Mouse (Mus musculus): ENCODE results near the gene Btbd1. TPM values are rescaled to one million over a fixed set of nuclear protein-coding genes. Genes with fewer than 3 reads are reported as not detected.
A peak's percentile ranks its signal among the peaks of the same experiment; 100 is the strongest.

Btbd1 gene
- polyA plus RNA-seq, 1 experiment from 2014 or later, result 16.6 TPM

DNA sequence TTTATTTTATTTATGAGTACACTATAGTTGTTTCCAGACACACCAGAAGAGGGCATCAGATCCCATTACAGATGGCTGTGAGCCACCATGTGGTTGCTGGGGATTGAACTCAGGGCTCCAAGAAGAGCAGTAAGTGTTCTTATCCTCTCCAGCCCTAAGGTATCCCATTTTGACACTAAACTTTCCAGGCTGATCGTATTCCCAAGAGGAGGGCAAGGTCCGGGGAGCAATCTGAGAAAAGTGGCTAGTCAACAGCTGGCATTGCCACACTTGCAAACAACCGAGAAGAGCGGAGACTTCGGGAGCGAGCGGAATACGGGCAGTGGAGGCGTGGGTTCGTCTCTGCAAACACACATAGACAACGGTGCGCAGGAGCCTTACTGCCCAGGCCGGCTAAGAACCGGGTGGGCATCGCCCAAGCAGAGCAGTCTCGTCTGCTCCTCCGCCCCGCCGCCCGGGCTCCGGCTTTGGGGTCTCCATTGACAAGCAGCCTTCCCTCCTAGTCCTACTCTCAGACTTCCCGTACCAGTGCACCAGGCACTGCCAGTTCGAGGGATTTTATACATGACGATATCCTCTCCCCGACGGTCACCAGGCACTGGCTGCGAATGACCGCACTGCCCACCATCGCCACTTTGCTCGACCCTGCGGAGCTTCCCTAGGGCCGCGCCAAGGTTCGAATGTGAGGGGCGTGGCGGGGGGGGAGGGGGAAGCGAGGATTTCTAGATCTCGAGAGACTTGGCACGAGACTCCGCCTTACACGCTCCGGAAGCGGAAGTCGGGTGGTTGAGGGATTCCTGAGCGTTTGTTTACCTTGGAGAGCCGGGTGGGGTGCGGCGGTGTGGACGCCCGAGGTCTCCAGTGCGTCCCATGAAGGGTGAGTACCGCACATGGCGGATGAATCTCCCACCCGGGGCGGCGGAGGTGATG, 66.8 kb downstream of the Btbd1 start, which contains the start of gene Ramac:
Gene Ramac (plus strand): TSS at position 746 of the 930 bp plus-strand sequence.
- H3K27ac ChIP-seq (ENCODE audit: low read depth), result peak within 1 kb of the TSS; percentile 92
- peak; percentile 96 for ATAC-seq
- peak within 1 kb of the TSS; percentile 99 for H3K4me2 ChIP-seq (ENCODE audit: low read depth, low read length)
- H3K27me3 ChIP-seq (ENCODE audit: insufficient read depth, low read length), result no peaks in the 10 kb centered on the region
- no peaks in the 10 kb centered on the region for H3K36me3 ChIP-seq (replicated peaks; ENCODE audit: insufficient read depth, low read length)
- no peaks in the 10 kb centered on the region for H3K9me3 ChIP-seq (ENCODE audit: low read length)
- peak within 1 kb of the TSS; percentile 95 for H3K4me3 ChIP-seq (ENCODE audit: low read depth, low read length)
- H3K9ac ChIP-seq (replicated peaks), result peak within 1 kb of the TSS; percentile 98
- under 1% methylated on average over 55 of the region's 56 CpGs for WGBS (ENCODE audit: insufficient replicate concordance)
- TF ChIP-seq CTCF (IDR thresholded peaks at IDR 0.05; ENCODE audit: low read depth), result peak; percentile 42
- TF ChIP-seq EP300 (IDR thresholded peaks at IDR 0.05; ENCODE audit: low read depth), result peak; percentile 72; the same call in 1 of the 2 replicates
- peak; percentile 96 for DNase-seq
- peaks cover 15% of the 10 kb centered on the region for H3K4me1 ChIP-seq (ENCODE audit: insufficient read depth)

- H3K4me3 ChIP-seq (ENCODE audit: low read depth, low read length), result no peak overlapping the region
- 71% methylated on average over 3 of the region's 3 CpGs for WGBS (ENCODE audit: insufficient replicate concordance)
- H3K4me1 ChIP-seq (ENCODE audit: insufficient read depth), result no peaks in the 10 kb centered on the region
- no peaks in the 10 kb centered on the region for H3K36me3 ChIP-seq (replicated peaks; ENCODE audit: insufficient read depth, low read length)
- ATAC-seq (no peak), DNase-seq (no peak)
- no peak overlapping the region for H3K9ac ChIP-seq (replicated peaks)
- H3K27me3 ChIP-seq (ENCODE audit: insufficient read depth, low read length), result no peaks in the 10 kb centered on the region
- no peak overlapping the region for H3K4me2 ChIP-seq (ENCODE audit: low read depth, low read length)
- TF ChIP-seq EP300 (IDR thresholded peaks at IDR 0.05; ENCODE audit: low read depth), result no peak
- no peak for TF ChIP-seq CTCF (IDR thresholded peaks at IDR 0.05; ENCODE audit: low read depth)
- H3K9me3 ChIP-seq (ENCODE audit: low read length), result no peaks in the 10 kb centered on the region
- H3K27ac ChIP-seq (ENCODE audit: low read depth), result no peak overlapping the region
These were observed 81.3 kb downstream of the Btbd1 start for GRCm38 (mm10) chr7:81747956-81748355.

DNA sequence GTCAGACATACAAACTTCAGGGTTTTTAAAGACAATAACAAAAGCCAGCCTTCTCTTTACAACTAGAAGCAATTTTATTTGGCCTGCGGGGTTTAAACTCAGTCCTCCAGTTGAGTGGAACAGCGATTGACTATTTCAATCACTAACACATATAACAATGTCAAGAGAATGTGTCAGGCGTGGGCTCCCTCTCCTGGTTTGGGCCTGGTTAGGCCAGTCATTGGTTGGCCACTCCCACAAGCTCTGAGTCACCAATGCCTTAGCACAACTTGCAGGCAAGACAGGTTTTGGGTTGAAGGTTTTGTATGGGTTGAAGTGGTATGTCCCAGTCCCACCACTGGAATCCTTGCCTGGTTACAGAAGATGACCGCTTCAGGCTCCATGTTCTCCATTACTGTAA, 85.1 kb downstream of the Btbd1 start:
- Histone ChIP-seq H3K27ac (ENCODE audit: low read depth) (no peak overlapping the region), H3K4me3 (ENCODE audit: low read depth, low read length) (no peak overlapping the region), H3K9ac (replicated peaks) (no peak overlapping the region), H3K27me3 (ENCODE audit: insufficient read depth, low read length) (no peaks in the 10 kb centered on the region), H3K36me3 (replicated peaks; ENCODE audit: insufficient read depth, low read length) (no peaks in the 10 kb centered on the region), H3K9me3 (ENCODE audit: low read length) (no peaks in the 10 kb centered on the region), H3K4me1 (ENCODE audit: insufficient read depth) (no peaks in the 10 kb centered on the region), H3K4me2 (ENCODE audit: low read depth, low read length) (no peak overlapping the region)
- TF ChIP-seq CTCF (IDR thresholded peaks at IDR 0.05; ENCODE audit: low read depth), result peak; percentile 71
- no peak for TF ChIP-seq EP300 (IDR thresholded peaks at IDR 0.05; ENCODE audit: low read depth)
- WGBS (ENCODE audit: insufficient replicate concordance), result 62% methylated on average over 4 of the region's 4 CpGs
- ATAC-seq (0 out of 2 replicates have a peak, but pooled peaks have one; percentile 41), DNase-seq (peak; percentile 53)

Other genes starting within 250 kb of the Btbd1 start
- 8.6 and 9.1 TPM in 2 replicates for gene Homer2, start 121.9 kb downstream of the Btbd1 start, polyA plus RNA-seq (2015; fragmentation: Nextera tagmentation; extraction: Ambion mirVana)
- gene Ramac, start 66.5 kb downstream of the Btbd1 start, polyA plus RNA-seq (2015; fragmentation: Nextera tagmentation; extraction: Ambion mirVana), result 72.1 and 78.7 TPM in 2 replicates
- gene 3110040N11Rik, start 40.0 kb downstream of the Btbd1 start, polyA plus RNA-seq (2015; fragmentation: Nextera tagmentation; extraction: Ambion mirVana), result 21.8 and 24.3 TPM in 2 replicates
- gene Gm10160, start 26.4 kb upstream of the Btbd1 start, polyA plus RNA-seq (2015; fragmentation: Nextera tagmentation; extraction: Ambion mirVana), result not detected in 2 replicates
- 8.7 and 9.0 TPM in 2 replicates for gene Tm6sf1, start 29.6 kb upstream of the Btbd1 start, polyA plus RNA-seq (2015; fragmentation: Nextera tagmentation; extraction: Ambion mirVana)
- 0.59 and 0.66 TPM in 2 replicates for gene Hdgfl3, start 105.0 kb upstream of the Btbd1 start, polyA plus RNA-seq (2015; fragmentation: Nextera tagmentation; extraction: Ambion mirVana)
- 0.26 and 0.38 TPM in 2 replicates for gene Bnc1, start 162.9 kb upstream of the Btbd1 start, polyA plus RNA-seq (2015; fragmentation: Nextera tagmentation; extraction: Ambion mirVana)